In genomic region chr3:127183998-127184753, GRCm38 (mm10) we compare ENCODE assay signal across 8 mouse cellular contexts.
DNase-seq lines count a peak whose midpoint lies in the region; ATAC-seq lines count a peak whose summit lies in the region.

No protein-coding gene starts in this region.

- 31% methylated on average over 5 of the region's 5 CpGs for WGBS in midbrain, embryonic 11.5 days
- 23% methylated on average over 5 of the region's 5 CpGs for WGBS in midbrain, embryonic 10.5 days
- WGBS in forebrain, embryonic 12.5 days: 17% methylated on average over 5 of the region's 5 CpGs

- peak; percentile 40; the same call in 1 of the 2 replicates for ATAC-seq in midbrain, embryonic 11.5 days (ENCODE audit: low FRiP score)
- peak; percentile 53; the same call in 1 of the 2 replicates for ATAC-seq in forebrain, embryonic 12.5 days (ENCODE audit: low FRiP score)

- no peaks in the 10 kb centered on the region for H3K4me1 ChIP-seq in midbrain, embryonic 11.5 days (ENCODE audit: control insufficient read depth, insufficient read depth, low read length)
- H3K4me1 ChIP-seq in midbrain, embryonic 10.5 days: no peaks in the 10 kb centered on the region
- no peaks in the 10 kb centered on the region for H3K4me1 ChIP-seq in forebrain, embryonic 12.5 days

- no peaks in the 10 kb centered on the region for H3K9me3 ChIP-seq in midbrain, embryonic 11.5 days (ENCODE audit: control insufficient read depth, low read length)
- no peaks in the 10 kb centered on the region for H3K9me3 ChIP-seq in midbrain, embryonic 10.5 days (replicated peaks)
- no peaks in the 10 kb centered on the region for H3K9me3 ChIP-seq in forebrain, embryonic 12.5 days

- no peaks in the 10 kb centered on the region for H3K36me3 ChIP-seq in midbrain, embryonic 11.5 days (ENCODE audit: control insufficient read depth, insufficient read depth, low read length)
- H3K36me3 ChIP-seq in midbrain, embryonic 10.5 days: no peaks in the 10 kb centered on the region
- H3K36me3 ChIP-seq in forebrain, embryonic 12.5 days (replicated peaks): no peaks in the 10 kb centered on the region

- H3K4me2 ChIP-seq in midbrain, embryonic 11.5 days: no peak overlapping the region
- H3K4me2 ChIP-seq in forebrain, embryonic 12.5 days: no peak overlapping the region

- no peak overlapping the region for H3K4me3 ChIP-seq in midbrain, embryonic 11.5 days (ENCODE audit: low read depth, low read length)
- no peak overlapping the region for H3K4me3 ChIP-seq in midbrain, embryonic 10.5 days
- H3K4me3 ChIP-seq in forebrain, embryonic 12.5 days (replicated peaks): no peak overlapping the region

- no peak overlapping the region for H3K9ac ChIP-seq in midbrain, embryonic 11.5 days (ENCODE audit: low read length)
- H3K9ac ChIP-seq in forebrain, embryonic 12.5 days: no peak overlapping the region

- H3K27me3 ChIP-seq in midbrain, embryonic 11.5 days (ENCODE audit: control insufficient read depth, insufficient read depth, low read length): no peaks in the 10 kb centered on the region
- no peaks in the 10 kb centered on the region for H3K27me3 ChIP-seq in midbrain, embryonic 10.5 days (ENCODE audit: low read depth, poor library complexity, severe bottlenecking)
- H3K27me3 ChIP-seq in forebrain, embryonic 12.5 days: no peaks in the 10 kb centered on the region

- DNase-seq in cerebellum, adult 11 months: peak; percentile 47
- DNase-seq in cerebellum, adult 11-12 months: no peak
- peak; percentile 87 for DNase-seq in midbrain, embryonic 11.5 days (ENCODE audit: low spot score, missing footprints)
- DNase-seq in midbrain, embryonic 10.5 days (ENCODE audit: low spot score): no peak
- peak; percentile 12 for DNase-seq in lung, postnatal 36 days
- DNase-seq in frontal cortex, postnatal 14 days (ENCODE audit: low spot score in 2 of 2): no peak
- no peak for DNase-seq in T-cell, adult 2 months (ENCODE audit: low spot score)

- H3K27ac ChIP-seq in midbrain, embryonic 11.5 days (ENCODE audit: low read depth, low read length): no peak overlapping the region
- no peak overlapping the region for H3K27ac ChIP-seq in midbrain, embryonic 10.5 days (replicated peaks)
- H3K27ac ChIP-seq in forebrain, embryonic 12.5 days: no peak overlapping the region

Comparison
In these comparisons a context has a peak if more than half of its experiments do, and no peak if none do; other contexts are left out.
1. DNase-seq: peak in cerebellum, adult 11 months (single experiment), midbrain, embryonic 11.5 days (single experiment) and lung, postnatal 36 days (single experiment); none in cerebellum, adult 11-12 months (single experiment), midbrain, embryonic 10.5 days (single experiment), frontal cortex, postnatal 14 days (0 of 2) and T-cell, adult 2 months (single experiment).